Mouse (Mus musculus) layer of hippocampus, adult 2 months (tissue): ENCODE data around the gene Umad1. TPM values are rescaled to one million over a fixed set of nuclear protein-coding genes. Genes with fewer than 3 reads are reported as not detected.

Experiments used
- DNase-seq, 2 experiments: peaks; one replicate each; pipeline ENCODE4 v3.0.0; 2022; ENCODE audit warnings: low spot score in 2 of 2
- H3K27ac ChIP-seq: fragments of 200-600 bp; 2 replicates; pipeline ENCODE4 v1.8.1; 2022
- H3K4me3 ChIP-seq: fragments of 200-600 bp; 2 replicates; pipeline ENCODE4 v1.8.1; 2022; ENCODE audit warnings: mild to moderate bottlenecking
- CTCF ChIP-seq: fragments of 200-600 bp; conservative IDR thresholded peaks from 2 replicates; pipeline ENCODE4 v1.8.1; 2022; ENCODE audit warnings: antibody characterized with exemption, mild to moderate bottlenecking, moderate library complexity
- total RNA-seq, 2 experiments: library from RNA; stranded (reverse); gene quantifications; 2 replicates each; pipeline ENCODE4 v1.2.3; 2021

Umad1 gene
- total RNA-seq, 2 experiments from 2014 or later: 34.6 to 39.0 TPM

GRCm38 (mm10) chr6:8504521-8505228 lies 245.6 kb downstream of the Umad1 start:
- no peak overlapping the region for H3K4me3 ChIP-seq
- TF ChIP-seq CTCF: no peak
- DNase-seq: no peak
- no peak overlapping the region for H3K27ac ChIP-seq

DNA sequence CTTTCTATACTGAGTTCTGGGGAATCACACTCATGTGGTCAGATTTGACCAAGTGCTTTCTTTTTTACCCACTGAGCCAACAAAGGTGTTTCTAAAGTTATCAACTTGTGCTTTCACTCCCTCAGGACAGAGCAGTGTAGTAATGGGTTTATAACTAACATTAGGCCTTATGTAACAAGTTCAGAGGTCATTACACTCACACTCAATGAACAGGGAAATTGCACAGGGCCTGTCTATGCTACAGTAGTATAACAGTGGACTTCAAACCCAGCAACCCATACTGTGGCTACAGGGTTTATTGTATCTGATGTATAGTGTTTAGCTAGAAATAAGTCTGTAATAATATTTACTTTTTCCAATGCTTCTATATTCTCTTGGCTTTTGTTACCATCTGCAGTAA lies 247.5 kb downstream of the Umad1 start:
- no peak for TF ChIP-seq CTCF
- Histone ChIP-seq H3K4me3 (no peak overlapping the region), H3K27ac (no peak overlapping the region)
- DNase-seq: no peak

Other genes with a start within 250 kb of the Umad1 start
- gene Col28a1, start 66.7 kb upstream of the Umad1 start, total RNA-seq: under 1 TPM; 0.25 to 0.54 TPM
- 10 to 100 TPM; 25.0 to 26.9 TPM for gene Mios, start 50.1 kb upstream of the Umad1 start, total RNA-seq
- 10 to 100 TPM; 11.4 to 16.8 TPM for gene Rpa3, start 115 bp upstream of the Umad1 start, total RNA-seq
- gene Gm45062, start 162 bp downstream of the Umad1 start, total RNA-seq: 1 to 10 TPM; 2.3 to 4.6 TPM